Mouse (Mus musculus) MEL (cell line): ENCODE data around the gene Trim27. TPM values are rescaled to one million over a fixed set of nuclear protein-coding genes. Genes with fewer than 3 reads are reported as not detected.

ENCODE experiments used
- DNase-seq: peaks from one replicate; pipeline ENCODE4 v3.0.0; 2011; ENCODE audit warnings: low read depth, low spot score
- H3K27ac ChIP-seq: 2 replicates; pipeline ENCODE4 v1.5.1; 2012; ENCODE audit warnings: low read depth, mild to moderate bottlenecking, control low read depth, low read length, moderate library complexity; ENCODE audit not compliant: control insufficient read depth
- H3K27me3 ChIP-seq, 2 experiments: fragments of 150-350 bp in 1 of 2; sonication (generic) in 1 of 2; 2 replicates each; pipeline ENCODE4 v1.6.1; 2012; ENCODE audit warnings: low read length in 2 of 2, mild to moderate bottlenecking in 2 of 2, improper control_type of control experiment in 1 of 2, moderate library complexity in 1 of 2; ENCODE audit not compliant: insufficient read depth in 2 of 2, control insufficient read depth in 1 of 2
- H3K36me3 ChIP-seq, 2 experiments: 2 replicates each; pipeline ENCODE4 v1.6.1; 2012 to 2014; ENCODE audit warnings: low read length in 2 of 2, improper control_type of control experiment in 1 of 2, inconsistent platforms in 1 of 2, mild to moderate bottlenecking in 1 of 2; ENCODE audit not compliant: insufficient read depth in 2 of 2, control insufficient read depth in 1 of 2
- H3K4me1 ChIP-seq, 2 experiments: fragments of 150-350 bp in 1 of 2; sonication (generic) in 1 of 2; 2 replicates each; pipeline ENCODE4 v1.6.1; 2012; ENCODE audit warnings: low read length in 2 of 2, improper control_type of control experiment in 1 of 2, mild to moderate bottlenecking in 1 of 2; ENCODE audit not compliant: insufficient read depth in 2 of 2, control insufficient read depth in 1 of 2
- H3K4me3 ChIP-seq, 2 experiments: fragments of 150-350 bp in 1 of 2; sonication (generic) in 1 of 2; 2 replicates each; pipeline ENCODE4 v1.5.1; 2012; ENCODE audit warnings: low read depth in 2 of 2, low read length in 2 of 2, mild to moderate bottlenecking in 2 of 2, moderate library complexity in 2 of 2, control low read depth in 1 of 2, improper control_type of control experiment in 1 of 2; ENCODE audit not compliant: control insufficient read depth in 1 of 2, insufficient read depth in 1 of 2
- H3K79me2 ChIP-seq: 2 replicates; pipeline ENCODE4 v1.6.1; 2012; ENCODE audit warnings: mild to moderate bottlenecking, low read length, moderate library complexity; ENCODE audit not compliant: control insufficient read depth, poor library complexity, insufficient read depth
- H3K9ac ChIP-seq: 2 replicates; pipeline ENCODE4 v1.6.1; 2012; ENCODE audit warnings: low read depth, mild to moderate bottlenecking, control low read depth, low read length, moderate library complexity; ENCODE audit not compliant: control insufficient read depth, poor library complexity, severe bottlenecking
- H3K9me3 ChIP-seq: fragments of 150-350 bp; sonication (generic); replicated peaks from 2 replicates; pipeline ENCODE4 v1.6.1; 2012; ENCODE audit warnings: mild to moderate bottlenecking, low read length, improper control_type of control experiment, moderate library complexity; ENCODE audit not compliant: insufficient read depth
- E2F4 ChIP-seq: IDR thresholded peaks from 2 replicates; pipeline ENCODE4 v1.6.1; 2011; ENCODE audit warnings: low read depth, low read length, improper control_type of control experiment, borderline replicate concordance
- JUND ChIP-seq: IDR thresholded peaks from 2 replicates; pipeline ENCODE4 v1.6.1; 2011; ENCODE audit warnings: low read depth, mild to moderate bottlenecking, improper control_type of control experiment, low read length
- MAFK ChIP-seq: IDR thresholded peaks from 2 replicates; pipeline ENCODE4 v1.6.1; 2011; ENCODE audit warnings: low read depth, mild to moderate bottlenecking, low read length, improper control_type of control experiment, borderline replicate concordance
- MXI1 ChIP-seq: IDR thresholded peaks from 2 replicates; pipeline ENCODE4 v1.6.1; 2011; ENCODE audit warnings: mild to moderate bottlenecking, low read depth, low read length, improper control_type of control experiment
- MYB ChIP-seq: IDR thresholded peaks from 2 replicates; pipeline ENCODE4 v1.6.1; 2011; ENCODE audit warnings: mild to moderate bottlenecking, low read depth, low read length, improper control_type of control experiment
- MYC ChIP-seq: IDR thresholded peaks from 2 replicates; pipeline ENCODE4 v1.6.1; 2011; ENCODE audit warnings: low read depth, mild to moderate bottlenecking, low read length, improper control_type of control experiment, moderate library complexity
- POLR2AphosphoS5 ChIP-seq: IDR thresholded peaks from 2 replicates; pipeline ENCODE4 v1.6.1; 2012; ENCODE audit warnings: low read depth, borderline replicate concordance, mild to moderate bottlenecking, inconsistent platforms, low read length, moderate library complexity, mixed read lengths
- SIN3A ChIP-seq: IDR thresholded peaks from 2 replicates; pipeline ENCODE4 v1.6.1; 2012; ENCODE audit warnings: low read length, improper control_type of control experiment, inconsistent platforms
- SMC3 ChIP-seq: IDR thresholded peaks from 2 replicates; pipeline ENCODE4 v1.6.1; 2011; ENCODE audit warnings: low read depth, low read length, improper control_type of control experiment
- TCF12 ChIP-seq: IDR thresholded peaks from 2 replicates; pipeline ENCODE4 v1.6.1; 2014; ENCODE audit warnings: low read depth, mild to moderate bottlenecking, inconsistent platforms, low read length, improper control_type of control experiment, moderate library complexity
- ZMIZ1 ChIP-seq: IDR thresholded peaks from 2 replicates; pipeline ENCODE4 v1.6.1; 2012; ENCODE audit warnings: low read depth, mild to moderate bottlenecking, inconsistent platforms, low read length, improper control_type of control experiment, moderate library complexity
- polyA plus RNA-seq, 2 experiments: library from polyadenylated mRNA; stranded (reverse) in 1 of 2; unstranded in 1 of 2; fragments of >175 nt in 1 of 2; fragments of >200 nt in 1 of 2; gene quantifications; 2 replicates each; pipeline versions ENCODE4 v1.2.1 to v1.2.4; 2012; ENCODE audit warnings: low replicate concordance in 2 of 2, low read depth in 1 of 2; ENCODE audit not compliant: insufficient read length in 2 of 2, insufficient read depth in 1 of 2, missing spikeins in 1 of 2
- total RNA-seq: library from RNA; depleted of rRNA; stranded (reverse); fragments of 300-350 nt; gene quantifications from 2 replicates; pipeline ENCODE4 v1.2.3, GENCODE M21; 2012; rRNA removed

The Trim27 gene
- total and polyA plus RNA-seq, 3 experiments, result 258 to 339 (median 311) TPM

GRCm38 (mm10) chr13:21242408-21243125 is 63.3 kb downstream of the Trim27 start (continued):
- TF ChIP-seq MAFK, result peak; percentile 97
- TF ChIP-seq MXI1, result peak; percentile 47; the same call in 1 of the 2 replicates
- no peak for TF ChIP-seq POLR2AphosphoS5

GRCm38 (mm10) chr13:21243196-21243595 is 64.0 kb downstream of the Trim27 start:
- H3K27ac ChIP-seq, result no peak overlapping the region
- H3K79me2 ChIP-seq, result no peaks in the 10 kb centered on the region
- no peaks in the 10 kb centered on the region for H3K27me3 ChIP-seq
- peak; percentile 51 for DNase-seq
- H3K4me3 ChIP-seq, result peak overlapping the region; percentile 82 to 90
- H3K9me3 ChIP-seq, result no peaks in the 10 kb centered on the region
- H3K4me1 ChIP-seq, result peaks cover 0 to 22% of the 10 kb centered on the region in 2 experiments; a peak in 2 of 4 replicates
- peaks cover 0 to 7% of the 10 kb centered on the region in 2 experiments; a peak in 1 of 4 replicates for H3K36me3 ChIP-seq
- TF ChIP-seq MXI1 (0 out of 2 replicates have a peak, but pooled peaks have one; percentile 15), SMC3 (0 out of 2 replicates have a peak, but pooled peaks have one; percentile 3), MYB (no peak), SIN3A (peak; percentile 37), ZMIZ1 (no peak), E2F4 (no peak)
- peak overlapping the region; percentile 61 for H3K9ac ChIP-seq

- H3K9me3 ChIP-seq, result no peaks in the 10 kb centered on the region
- TF ChIP-seq SIN3A (peak; percentile 46; the same call in 1 of the 2 replicates), MXI1 (0 out of 2 replicates have a peak, but pooled peaks have one; percentile 39), MYC (peak; percentile 26; the same call in 1 of the 2 replicates), JUND (peak; percentile 2; the same call in 1 of the 2 replicates), TCF12 (no peak)
- peak overlapping the region; percentile 82 to 90 for H3K4me3 ChIP-seq
These were observed 64.8 kb downstream of the Trim27 start for GRCm38 (mm10) chr13:21244089-21244488.

More at GRCm38 (mm10) chr13:21244089-21244488, 64.8 kb downstream of the Trim27 start:
- peaks cover 0 to 26% of the 10 kb centered on the region in 2 experiments; a peak in 2 of 4 replicates for H3K4me1 ChIP-seq
- H3K9ac ChIP-seq, result peak overlapping the region; percentile 24; the same call in 1 of the 2 replicates
- DNase-seq, result peak; percentile 52
- no peaks in the 10 kb centered on the region for H3K79me2 ChIP-seq
- no peak overlapping the region for H3K27ac ChIP-seq
- H3K36me3 ChIP-seq, result peaks cover 0 to 11% of the 10 kb centered on the region in 2 experiments; a peak in 2 of 4 replicates
- no peaks in the 10 kb centered on the region for H3K27me3 ChIP-seq

Other genes with a start within 250 kb of the Trim27 start
- gene Olfr1370, start 104.5 kb upstream of the Trim27 start, total RNA-seq, result not detected in 2 replicates
- gene Olfr1370, start 104.5 kb upstream of the Trim27 start, polyA plus RNA-seq, result not detected
- not detected in 2 replicates for gene Olfr1369-ps1, start 68.0 kb upstream of the Trim27 start, total RNA-seq
- under 1 TPM in 1 of 2 experiments, not detected in 1; 0.74 TPM for gene Olfr1369-ps1, start 68.0 kb upstream of the Trim27 start, polyA plus RNA-seq
- gene Olfr263, start 49.8 kb upstream of the Trim27 start, total RNA-seq, result not detected in 2 replicates
- not detected for gene Olfr263, start 49.8 kb upstream of the Trim27 start, polyA plus RNA-seq
- not detected in 2 replicates for gene Olfr1368, start 33.6 kb upstream of the Trim27 start, total RNA-seq
- not detected for gene Olfr1368, start 33.6 kb upstream of the Trim27 start, polyA plus RNA-seq
- gene Gpx5, start 113.3 kb downstream of the Trim27 start, total RNA-seq, result not detected in 2 replicates
- gene Gpx5, start 113.3 kb downstream of the Trim27 start, polyA plus RNA-seq, result not detected
- not detected in 2 replicates for gene Gpx6, start 132.7 kb downstream of the Trim27 start, total RNA-seq
- not detected for gene Gpx6, start 132.7 kb downstream of the Trim27 start, polyA plus RNA-seq
- gene Olfr1367, start 167.5 kb downstream of the Trim27 start, total RNA-seq, result not detected in 2 replicates
- gene Olfr1367, start 167.5 kb downstream of the Trim27 start, polyA plus RNA-seq, result not detected
- 9.7 and 11.1 TPM in 2 replicates for gene Zscan12, start 183.4 kb downstream of the Trim27 start, total RNA-seq
- gene Zscan12, start 183.4 kb downstream of the Trim27 start, polyA plus RNA-seq, result 1 to 10 TPM in 1 of 2 experiments, not detected in 1; 6.8 TPM
- gene Zkscan3, start 223.3 kb downstream of the Trim27 start, total RNA-seq, result 16.9 and 17.8 TPM in 2 replicates
- 10 to 100 TPM in 1 of 2 experiments, not detected in 1; 17.1 TPM for gene Zkscan3, start 223.3 kb downstream of the Trim27 start, polyA plus RNA-seq